Mouse (Mus musculus): ENCODE results near the gene Gm4305. TPM values are rescaled to one million over a fixed set of nuclear protein-coding genes. Genes with fewer than 3 reads are reported as not detected.
"Not testable (repeated sequence)": the region's sequence is repeated elsewhere in the genome, so short reads cannot be mapped to it uniquely, and the experiment has no call there.

Gene Gm4305
- polyA plus RNA-seq (2014; fragmentation: Nextera tagmentation; extraction: Ambion mirVana), result not detected in 2 replicates

DNA sequence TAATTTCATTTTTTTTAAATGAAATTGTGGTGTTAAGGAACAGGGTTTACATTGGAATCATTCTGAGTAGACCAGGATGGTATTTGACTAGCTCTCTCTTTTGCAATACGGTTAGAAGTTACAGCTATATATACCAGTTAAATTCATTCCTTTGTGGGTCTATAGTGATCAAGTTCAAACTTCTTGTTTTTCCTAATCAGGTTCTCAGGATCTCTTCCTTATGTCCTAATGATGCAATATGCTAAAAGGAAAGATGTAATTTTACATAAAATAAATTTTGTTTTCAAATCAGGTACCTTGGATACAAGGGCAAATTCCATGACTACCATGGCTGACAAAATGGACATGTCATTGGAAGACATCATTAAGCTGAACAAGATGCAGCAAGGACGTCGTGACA, at the start of gene Gm4305:
Gene Gm4305, plus strand, starts transcription at position 301 of the 400 bp plus-strand sequence.
- not testable (repeated sequence) for H3K27me3 ChIP-seq (replicated peaks; ENCODE audit: control insufficient read depth, insufficient read depth, low read length); H3K27ac ChIP-seq (ENCODE audit: low read depth, low read length); H3K4me3 ChIP-seq (ENCODE audit: low read depth, low read length); ATAC-seq (replicated peaks; ENCODE audit: low FRiP score); DNase-seq (ENCODE audit: low spot score); H3K4me2 ChIP-seq; H3K4me1 ChIP-seq (replicated peaks; ENCODE audit: control insufficient read depth, insufficient read depth, low read length); H3K9me3 ChIP-seq (ENCODE audit: control insufficient read depth, low read length); H3K36me3 ChIP-seq (ENCODE audit: control insufficient read depth, insufficient read depth, low read length); H3K9ac ChIP-seq (ENCODE audit: low read depth, low read length)
- WGBS, result no CpG with 5 or more reads among the region's 3 CpGs

- not testable (repeated sequence) for H3K9ac ChIP-seq (ENCODE audit: low read depth, low read length); H3K9me3 ChIP-seq (ENCODE audit: control insufficient read depth, low read length); DNase-seq (ENCODE audit: low spot score); H3K27ac ChIP-seq (ENCODE audit: low read depth, low read length); H3K4me3 ChIP-seq (ENCODE audit: low read depth, low read length); H3K27me3 ChIP-seq (replicated peaks; ENCODE audit: control insufficient read depth, insufficient read depth, low read length); H3K36me3 ChIP-seq (ENCODE audit: control insufficient read depth, insufficient read depth, low read length); H3K4me2 ChIP-seq; H3K4me1 ChIP-seq (replicated peaks; ENCODE audit: control insufficient read depth, insufficient read depth, low read length); ATAC-seq (replicated peaks; ENCODE audit: low FRiP score)
- WGBS, result no CpG with 5 or more reads among the region's 2 CpGs
These were observed 15.5 kb upstream of the Gm4305 start, which contains the start of gene Gm4301 for GRCm38 (mm10) chr10:100335376-100335775. Gm4301 (plus strand) TSS chr10:100335676.

DNA sequence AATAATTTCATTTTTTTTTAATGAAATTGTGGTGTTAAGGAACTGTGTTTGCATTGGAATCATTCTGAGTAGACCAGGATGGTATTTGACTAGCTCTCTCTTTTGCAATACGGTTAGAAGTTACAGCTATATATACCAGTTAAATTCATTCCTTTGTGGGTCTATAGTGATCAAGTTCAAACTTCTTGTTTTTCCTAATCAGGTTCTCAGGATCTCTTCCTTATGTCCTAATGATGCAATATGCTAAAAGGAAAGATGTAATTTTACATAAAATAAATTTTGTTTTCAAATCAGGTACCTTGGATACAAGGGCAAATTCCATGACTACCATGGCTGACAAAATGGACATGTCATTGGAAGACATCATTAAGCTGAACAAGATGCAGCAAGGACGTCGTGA, 10.4 kb upstream of the Gm4305 start, which contains the start of gene Gm4302:
Gene Gm4302, plus strand, starts transcription at position 301 of the 400 bp plus-strand sequence.
- no CpG with 5 or more reads among the region's 3 CpGs for WGBS
- not testable (repeated sequence) for ATAC-seq (replicated peaks; ENCODE audit: low FRiP score)

DNA sequence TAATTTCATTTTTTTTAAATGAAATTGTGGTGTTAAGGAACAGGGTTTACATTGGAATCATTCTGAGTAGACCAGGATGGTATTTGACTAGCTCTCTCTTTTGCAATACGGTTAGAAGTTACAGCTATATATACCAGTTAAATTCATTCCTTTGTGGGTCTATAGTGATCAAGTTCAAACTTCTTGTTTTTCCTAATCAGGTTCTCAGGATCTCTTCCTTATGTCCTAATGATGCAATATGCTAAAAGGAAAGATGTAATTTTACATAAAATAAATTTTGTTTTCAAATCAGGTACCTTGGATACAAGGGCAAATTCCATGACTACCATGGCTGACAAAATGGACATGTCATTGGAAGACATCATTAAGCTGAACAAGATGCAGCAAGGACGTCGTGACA, 5.2 kb upstream of the Gm4305 start, which contains the start of gene Gm4303:
Gene Gm4303, plus strand, starts transcription at position 301 of the 400 bp plus-strand sequence.
- DNase-seq (ENCODE audit: low spot score); ATAC-seq (replicated peaks; ENCODE audit: low FRiP score); H3K36me3 ChIP-seq (ENCODE audit: control insufficient read depth, insufficient read depth, low read length); H3K27me3 ChIP-seq (replicated peaks; ENCODE audit: control insufficient read depth, insufficient read depth, low read length); H3K27ac ChIP-seq (ENCODE audit: low read depth, low read length); H3K4me2 ChIP-seq; H3K9ac ChIP-seq (ENCODE audit: low read depth, low read length); H3K9me3 ChIP-seq (ENCODE audit: control insufficient read depth, low read length); H3K4me3 ChIP-seq (ENCODE audit: low read depth, low read length); H3K4me1 ChIP-seq (replicated peaks; ENCODE audit: control insufficient read depth, insufficient read depth, low read length): not testable (repeated sequence)
- WGBS, result no CpG with 5 or more reads among the region's 3 CpGs

More for the DNA sequence above, 10.4 kb upstream of the Gm4305 start, which contains the start of gene Gm4302:
- H3K9me3 ChIP-seq (ENCODE audit: control insufficient read depth, low read length); H3K27ac ChIP-seq (ENCODE audit: low read depth, low read length); H3K4me3 ChIP-seq (ENCODE audit: low read depth, low read length); H3K9ac ChIP-seq (ENCODE audit: low read depth, low read length); H3K27me3 ChIP-seq (replicated peaks; ENCODE audit: control insufficient read depth, insufficient read depth, low read length); H3K4me2 ChIP-seq; H3K4me1 ChIP-seq (replicated peaks; ENCODE audit: control insufficient read depth, insufficient read depth, low read length); DNase-seq (ENCODE audit: low spot score); H3K36me3 ChIP-seq (ENCODE audit: control insufficient read depth, insufficient read depth, low read length): not testable (repeated sequence)

DNA sequence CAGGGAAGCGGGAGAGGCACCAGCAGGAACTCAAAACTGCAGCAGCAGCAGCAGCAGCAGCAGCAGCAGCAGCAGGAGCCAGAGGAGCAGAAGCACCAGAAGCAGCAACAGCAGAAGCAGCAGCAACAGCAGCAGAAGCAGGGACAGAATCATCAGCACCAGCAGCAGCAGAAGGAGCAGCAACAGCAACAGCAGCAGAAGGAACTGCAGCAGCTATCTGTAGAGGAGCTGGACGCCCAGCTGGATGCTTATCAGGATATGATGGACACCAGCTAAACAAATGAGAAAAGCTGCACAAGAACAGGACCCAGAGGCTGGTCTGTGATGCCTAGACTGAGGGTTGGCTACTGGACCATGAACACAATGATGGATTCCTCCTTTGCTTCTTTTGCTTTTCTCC, 5.9 kb downstream of the Gm4305 start:
- H3K4me2 ChIP-seq; H3K4me3 ChIP-seq (ENCODE audit: low read depth, low read length); H3K27ac ChIP-seq (ENCODE audit: low read depth, low read length); DNase-seq (ENCODE audit: low spot score); H3K9me3 ChIP-seq (ENCODE audit: control insufficient read depth, low read length); H3K27me3 ChIP-seq (replicated peaks; ENCODE audit: control insufficient read depth, insufficient read depth, low read length); H3K9ac ChIP-seq (ENCODE audit: low read depth, low read length); H3K4me1 ChIP-seq (replicated peaks; ENCODE audit: control insufficient read depth, insufficient read depth, low read length); ATAC-seq (replicated peaks; ENCODE audit: low FRiP score); H3K36me3 ChIP-seq (ENCODE audit: control insufficient read depth, insufficient read depth, low read length): not testable (repeated sequence)
- WGBS, result 25% methylated on average over 1 of the region's 2 CpGs

- DNase-seq (ENCODE audit: low spot score); H3K9ac ChIP-seq (ENCODE audit: low read depth, low read length): not testable (repeated sequence)
These were observed 10.1 kb downstream of the Gm4305 start, which contains the start of gene Gm4307 for GRCm38 (mm10) chr10:100361038-100361437. Gm4307 (plus strand) TSS chr10:100361338.

DNA sequence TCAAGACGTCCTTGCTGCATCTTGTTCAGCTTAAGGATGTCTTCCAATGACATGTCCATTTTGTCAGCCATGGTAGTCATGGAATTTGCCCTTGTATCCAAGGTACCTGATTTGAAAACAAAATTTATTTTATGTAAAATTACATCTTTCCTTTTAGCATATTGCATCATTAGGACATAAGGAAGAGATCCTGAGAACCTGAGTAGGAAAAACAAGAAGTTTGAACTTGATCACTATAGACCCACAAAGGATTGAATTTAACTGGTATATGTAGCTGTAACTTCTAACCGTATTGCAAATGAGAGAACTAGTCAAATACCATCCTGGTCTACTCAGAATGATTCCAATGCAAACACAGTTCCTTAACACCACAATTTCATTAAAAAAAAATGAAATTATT, 31.6 kb downstream of the Gm4305 start, which contains the start of gene Gm4312:
Gene Gm4312, minus strand, starts transcription at position 101 of the 400 bp plus-strand sequence.
- not testable (repeated sequence) for H3K4me1 ChIP-seq (replicated peaks; ENCODE audit: control insufficient read depth, insufficient read depth, low read length); ATAC-seq (replicated peaks; ENCODE audit: low FRiP score); H3K27me3 ChIP-seq (replicated peaks; ENCODE audit: control insufficient read depth, insufficient read depth, low read length); H3K36me3 ChIP-seq (ENCODE audit: control insufficient read depth, insufficient read depth, low read length); H3K9me3 ChIP-seq (ENCODE audit: control insufficient read depth, low read length); H3K27ac ChIP-seq (ENCODE audit: low read depth, low read length); DNase-seq (ENCODE audit: low spot score); H3K9ac ChIP-seq (ENCODE audit: low read depth, low read length); H3K4me2 ChIP-seq; H3K4me3 ChIP-seq (ENCODE audit: low read depth, low read length)
- no CpG with 5 or more reads among the region's 2 CpGs for WGBS

More at GRCm38 (mm10) chr10:100361038-100361437, 10.1 kb downstream of the Gm4305 start, which contains the start of gene Gm4307:
- no CpG with 5 or more reads among the region's 3 CpGs for WGBS
- not testable (repeated sequence) for ATAC-seq (replicated peaks; ENCODE audit: low FRiP score); H3K4me3 ChIP-seq (ENCODE audit: low read depth, low read length); H3K27ac ChIP-seq (ENCODE audit: low read depth, low read length); H3K4me1 ChIP-seq (replicated peaks; ENCODE audit: control insufficient read depth, insufficient read depth, low read length); H3K9me3 ChIP-seq (ENCODE audit: control insufficient read depth, low read length); H3K27me3 ChIP-seq (replicated peaks; ENCODE audit: control insufficient read depth, insufficient read depth, low read length); H3K4me2 ChIP-seq; H3K36me3 ChIP-seq (ENCODE audit: control insufficient read depth, insufficient read depth, low read length)
